Mouse (Mus musculus) brain, adult 2 months (tissue): Measurements from ENCODE around the gene Nfyb.

Source experiments
- DNase-seq: peaks from one replicate; pipeline ENCODE4 v3.0.0; 2011; ENCODE audit warnings: low read depth, low spot score

Gene Nfyb

DNA sequence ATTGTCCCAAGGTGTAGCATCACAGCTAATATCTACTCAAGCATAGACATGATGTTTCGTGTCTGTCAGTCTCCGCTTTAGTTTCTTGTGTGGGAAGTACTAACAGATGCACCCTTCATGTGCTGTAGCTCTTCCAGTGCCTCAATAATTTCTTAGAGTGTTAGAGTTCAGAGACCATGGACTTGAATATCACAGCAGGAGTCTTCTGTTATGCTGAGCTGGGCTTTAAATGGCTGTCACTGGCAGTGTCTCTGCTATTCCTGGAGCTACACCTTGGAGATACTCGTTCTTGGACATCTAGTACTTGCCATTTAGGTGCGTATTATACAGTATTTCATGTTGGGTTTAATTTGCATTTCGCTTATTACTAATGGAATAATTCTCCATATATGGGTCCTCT, 18.6 kb downstream of the Nfyb start:
- DNase-seq = no peak

DNA sequence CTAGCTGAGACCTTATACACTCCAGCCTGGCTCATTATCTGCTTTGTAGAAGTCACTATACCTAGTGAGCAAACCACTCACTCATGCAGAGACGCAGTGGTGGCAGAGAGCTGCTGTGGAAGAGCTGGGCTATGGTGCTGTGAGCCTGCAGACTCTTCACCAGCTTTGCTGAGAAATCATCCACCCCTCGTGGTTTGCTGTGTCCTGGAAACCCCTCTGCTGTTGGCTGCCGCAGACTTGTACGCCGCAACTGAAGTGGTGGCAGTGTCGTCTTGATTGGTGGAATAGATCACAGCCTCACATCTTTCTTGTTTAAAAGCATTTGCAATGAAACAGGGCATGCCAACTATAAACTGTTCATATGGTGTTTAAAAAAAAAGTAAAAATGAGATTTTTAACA, 19.6 kb downstream of the Nfyb start:
- DNase-seq = peak; percentile 41

DNA sequence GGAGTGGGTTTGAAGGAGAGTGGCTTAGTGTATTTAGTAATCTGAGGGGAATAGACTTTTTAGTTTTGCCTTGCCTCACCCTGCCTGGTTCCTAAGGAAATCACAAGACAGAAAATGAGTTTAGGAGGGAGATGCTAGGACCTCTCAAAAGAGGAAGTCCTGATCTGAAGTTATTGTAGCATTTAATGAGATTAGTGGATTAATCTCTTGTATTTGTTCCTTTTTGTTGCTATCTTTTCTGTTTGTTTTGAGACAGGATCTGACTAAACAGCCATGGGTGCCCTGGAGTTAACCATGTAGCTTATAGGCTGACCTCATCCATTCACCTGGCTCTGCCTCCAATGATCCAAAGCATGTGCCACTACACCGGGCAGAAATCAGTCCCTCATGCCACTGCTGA, 21.4 kb downstream of the Nfyb start:
- DNase-seq = no peak

DNA sequence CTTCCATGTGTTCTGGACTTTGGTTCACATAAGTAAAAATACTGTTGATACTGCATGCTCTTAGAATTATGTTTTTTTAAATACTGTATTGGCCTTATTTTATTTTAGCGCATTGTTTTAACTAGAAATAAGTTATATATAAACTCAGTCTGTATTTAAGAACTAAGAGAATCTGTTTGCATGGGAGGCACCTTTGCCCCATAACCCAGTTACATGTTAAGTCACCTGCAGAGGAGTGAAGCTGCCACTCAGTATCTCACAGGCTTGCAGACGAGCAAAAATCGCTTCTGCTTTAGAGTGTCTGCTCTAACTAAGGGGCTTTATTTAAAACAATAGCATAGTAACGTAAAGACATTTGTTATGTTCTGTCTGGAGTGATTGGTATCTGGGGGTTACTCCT, 22.1 kb downstream of the Nfyb start:
- no peak for DNase-seq

DNA sequence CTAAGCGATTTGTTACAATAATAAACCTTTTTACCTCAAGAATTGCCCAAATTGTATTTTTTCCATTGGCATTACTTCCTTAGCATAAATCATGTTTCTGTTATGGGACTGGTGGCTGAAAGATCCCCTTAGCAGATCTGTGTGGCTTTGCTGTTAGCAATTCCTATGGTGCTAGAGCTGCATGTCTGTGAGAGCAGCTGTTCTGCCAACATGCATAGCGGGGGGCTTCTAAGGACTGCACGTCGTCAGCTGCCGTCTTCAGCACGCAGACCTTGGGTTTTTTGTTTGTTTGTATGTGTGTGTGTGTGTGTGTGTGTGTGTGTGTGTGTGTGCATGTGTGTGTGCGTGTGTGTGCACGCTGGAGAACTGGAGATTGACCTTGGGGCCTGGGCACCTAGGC, 22.6 kb downstream of the Nfyb start:
- DNase-seq = no peak

DNA sequence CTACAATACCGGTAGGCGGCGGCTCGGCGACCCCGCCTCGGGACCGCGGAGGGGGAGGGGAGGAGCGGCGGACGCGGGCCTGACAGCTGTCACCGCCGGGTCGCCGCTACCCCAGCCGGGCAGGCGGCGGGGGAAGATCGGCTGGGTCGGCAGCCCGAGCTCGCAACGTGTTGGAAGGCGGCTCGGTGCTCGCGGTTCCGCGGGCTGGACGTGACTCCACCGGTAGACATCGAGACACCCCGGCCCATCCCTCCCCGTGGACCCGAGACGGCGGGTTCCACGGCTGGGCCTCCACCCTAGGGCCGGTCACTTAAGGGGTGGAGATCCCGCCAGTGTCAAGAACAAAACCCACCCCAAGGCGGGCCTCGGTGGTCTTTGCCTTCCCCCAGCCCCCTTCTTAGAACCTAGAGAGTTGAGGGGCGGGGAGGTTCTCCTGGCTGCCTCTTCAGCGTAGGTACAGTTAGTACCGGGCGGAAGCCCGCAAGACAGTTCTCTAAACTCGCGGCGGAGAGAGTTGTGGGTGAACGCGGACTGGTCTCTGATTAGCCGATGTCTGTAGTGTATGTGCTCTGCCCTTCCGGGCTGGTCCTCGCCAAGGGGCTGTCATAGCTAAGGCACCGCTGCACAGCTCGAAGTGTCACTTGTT, 64.5 kb downstream of the Nfyb start:
- peak; percentile 30 for DNase-seq

DNA sequence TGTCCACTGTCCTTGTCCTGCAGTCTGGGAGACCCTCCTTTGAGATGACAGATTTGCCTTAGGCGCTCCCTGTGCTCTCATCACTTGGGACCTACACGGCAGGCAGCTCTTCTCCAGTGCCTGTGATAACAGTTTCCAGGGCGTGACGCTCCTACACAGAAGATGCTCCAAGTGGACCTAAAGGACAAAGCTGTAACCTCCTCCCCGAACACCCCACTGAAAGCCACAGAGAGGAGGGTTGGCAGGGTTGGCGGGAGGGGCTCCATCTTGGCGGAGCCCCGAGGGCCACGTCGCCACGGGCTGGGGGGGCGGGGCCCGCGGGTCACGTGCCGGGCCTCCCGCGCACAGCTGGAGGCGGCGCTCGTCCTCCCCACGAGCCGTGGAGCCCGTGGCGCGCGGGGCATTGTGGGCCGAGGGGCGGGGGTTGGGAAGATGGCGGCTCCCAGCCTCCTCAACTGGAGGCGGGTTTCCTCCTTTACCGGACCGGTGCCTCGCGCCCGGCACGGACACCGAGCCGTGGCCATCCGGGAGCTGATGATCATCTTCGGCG, 65.2 kb downstream of the Nfyb start:
- peak; percentile 93 for DNase-seq
